Mouse (Mus musculus) monocyte, adult 59 days (primary cell): ENCODE measurements around the gene Slc2a6. TPM values are rescaled to one million over a fixed set of nuclear protein-coding genes. Genes with fewer than 3 reads are reported as not detected.

ENCODE experiments used
- total RNA-seq, 2 experiments: library from RNA; stranded (reverse); gene quantifications; one replicate each; pipeline ENCODE4 v1.2.4; 2023

The Slc2a6 gene
- total RNA-seq: 100 to 1,000 TPM; 128 to 134 TPM

DNA sequence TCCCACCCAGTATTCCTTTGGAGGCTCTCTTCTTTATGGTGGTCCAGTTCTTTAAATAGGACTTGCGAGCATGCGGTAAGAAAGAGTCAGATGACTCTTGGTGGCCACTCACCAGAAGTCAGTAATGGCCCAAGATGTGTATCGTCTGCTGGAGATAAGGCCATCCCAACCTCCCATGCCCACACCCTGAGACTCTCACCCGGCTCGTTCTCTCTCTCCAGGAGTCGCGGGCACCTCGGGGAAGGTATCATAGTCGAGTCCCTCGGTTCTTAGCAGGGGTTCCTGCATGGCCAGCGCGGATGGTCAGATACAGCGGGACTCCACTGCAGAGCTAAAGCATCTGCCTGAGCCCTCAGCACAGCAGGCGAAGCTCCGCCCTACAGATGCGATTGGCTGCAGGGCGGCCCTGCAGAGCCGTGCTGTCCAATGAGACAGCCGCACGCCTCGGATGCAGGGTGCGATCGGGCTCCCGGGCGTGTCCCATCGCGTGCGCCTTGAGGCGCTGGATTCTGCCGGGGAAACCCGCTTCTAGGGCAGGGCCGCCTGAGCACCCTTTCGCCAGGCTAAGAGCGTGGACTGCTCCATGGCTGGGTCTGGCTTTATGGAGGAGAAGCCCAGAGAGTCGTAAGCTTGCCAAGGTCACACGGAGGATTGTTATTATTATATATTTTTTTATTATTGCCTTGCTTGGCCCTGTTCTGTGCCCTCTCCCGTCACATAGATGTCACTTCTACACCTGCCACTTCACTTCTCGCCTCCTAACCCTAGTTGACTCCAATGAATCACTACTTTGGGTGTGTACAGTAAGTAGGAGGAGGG is at the start of gene Slc2a6:
Gene Slc2a6 (minus strand): TSS at position 381 of the 819 bp plus-strand sequence.

DNA sequence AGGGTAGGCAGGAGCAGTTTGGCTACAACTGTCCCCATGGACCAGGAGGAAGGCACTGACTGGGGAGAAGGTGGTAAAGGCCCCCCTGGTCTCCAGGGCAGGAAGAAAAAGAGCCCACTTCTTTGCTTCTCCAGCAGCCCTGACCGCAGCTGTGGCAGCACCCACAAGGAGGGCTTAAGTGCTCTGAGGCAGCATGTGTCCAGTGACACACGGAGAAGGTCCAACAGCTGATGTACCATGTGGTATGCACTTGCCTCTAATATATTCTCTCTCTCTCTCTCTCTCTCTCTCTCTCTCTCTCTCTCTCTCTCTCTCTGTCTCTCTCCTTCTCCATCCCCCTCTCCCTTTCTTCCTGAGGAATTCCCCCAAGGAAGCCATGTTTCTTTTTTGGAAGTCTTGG is 44.2 kb upstream of the Slc2a6 start, which contains the start of gene Mymk:
Gene Mymk (minus strand): TSS at position 202 of the 400 bp plus-strand sequence.

DNA sequence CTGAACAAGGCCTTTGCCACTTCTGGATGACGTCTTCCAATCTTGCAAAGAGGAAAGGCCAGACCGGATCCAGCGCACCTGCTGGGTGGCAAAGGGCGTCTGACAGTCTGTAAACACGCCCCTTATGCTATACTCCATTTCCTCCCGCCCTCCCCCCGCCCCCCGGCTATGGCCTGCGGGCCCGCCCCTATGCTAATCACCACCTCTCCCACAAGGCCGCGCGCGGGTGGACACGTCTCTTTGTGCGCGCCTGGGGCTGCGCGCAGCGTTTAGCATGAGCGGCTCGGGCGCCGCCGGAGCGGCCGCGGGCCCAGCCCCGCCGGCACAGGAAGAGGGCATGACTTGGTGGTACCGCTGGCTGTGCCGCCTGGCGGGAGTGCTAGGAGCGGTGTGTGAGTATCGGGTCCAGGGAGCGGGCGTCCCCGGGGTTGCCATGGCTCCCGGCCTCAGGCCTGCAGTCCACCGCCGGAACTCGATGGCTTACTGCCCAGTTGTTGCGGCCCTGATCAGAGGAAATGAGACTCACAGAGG is 18.0 kb downstream of the Slc2a6 start, which contains the start of gene Cacfd1:
Gene Cacfd1 (plus strand): TSS at position 213 of the 531 bp plus-strand sequence.

DNA sequence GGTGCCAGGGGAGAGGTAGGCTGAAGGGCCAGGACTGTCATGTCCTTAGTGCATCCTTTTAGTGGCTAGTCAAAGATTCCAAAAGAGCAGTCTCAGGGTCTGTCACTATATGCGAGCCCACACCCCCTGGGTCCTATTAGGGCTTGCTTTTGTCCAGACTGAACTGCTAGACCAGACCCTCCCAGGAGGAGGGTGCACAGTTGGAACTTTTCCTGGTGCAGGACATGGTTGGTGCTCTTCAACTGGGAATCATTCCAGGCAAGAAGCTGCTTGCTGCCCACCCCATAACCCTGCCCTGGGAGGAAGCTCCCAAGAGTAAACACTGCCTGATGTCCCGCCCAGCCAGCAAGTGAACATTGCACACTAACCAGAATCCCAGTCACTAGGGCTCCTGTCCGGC is 54.7 kb downstream of the Slc2a6 start, which contains the start of gene Adamts13:
Gene Adamts13 (plus strand): TSS at position 301 of the 400 bp plus-strand sequence.

Other genes starting within 250 kb of the Slc2a6 start
- gene Abo, start 163.0 kb downstream of the Slc2a6 start, total RNA-seq: not detected
- gene Surf6, start 125.1 kb downstream of the Slc2a6 start, total RNA-seq: 10 to 100 TPM; 21.6 to 25.0 TPM
- 10 to 100 TPM; 17.8 to 19.7 TPM for gene Med22, start 117.3 kb downstream of the Slc2a6 start, total RNA-seq
- gene Rpl7a, start 117.2 kb downstream of the Slc2a6 start, total RNA-seq: 100 to 1,000 TPM; 653 to 734 TPM
- gene Surf2, start 111.6 kb downstream of the Slc2a6 start, total RNA-seq: 10 to 100 TPM; 26.4 to 27.1 TPM
- 10 to 100 TPM; 65.0 to 66.3 TPM for gene Surf1, start 111.5 kb downstream of the Slc2a6 start, total RNA-seq
- 100 to 1,000 TPM; 120 to 132 TPM for gene Surf4, start 94.1 kb downstream of the Slc2a6 start, total RNA-seq
- gene Stkld1, start 94.0 kb downstream of the Slc2a6 start, total RNA-seq: under 1 TPM in 1 of 2 experiments, not detected in 1; 0.49 TPM
- gene Rexo4, start 63.6 kb downstream of the Slc2a6 start, total RNA-seq: 10 to 100 TPM; 36.9 to 41.3 TPM
- gene Adamts13, start 54.6 kb downstream of the Slc2a6 start, total RNA-seq: under 1 TPM in 1 of 2 experiments, not detected in 1; 0.15 TPM
- gene Cacfd1, start 18.1 kb downstream of the Slc2a6 start, total RNA-seq: 10 to 100 TPM; 21.0 to 22.0 TPM
- gene Mymk, start 44.2 kb upstream of the Slc2a6 start, total RNA-seq: not detected
- under 1 TPM in 1 of 2 experiments, not detected in 1; 0.13 TPM for gene Adamtsl2, start 51.4 kb upstream of the Slc2a6 start, total RNA-seq
- not detected for gene Fam163b, start 114.5 kb upstream of the Slc2a6 start, total RNA-seq
- not detected for gene Dbh, start 137.2 kb upstream of the Slc2a6 start, total RNA-seq
- under 1 TPM; 0.36 to 0.42 TPM for gene Sardh, start 220.3 kb upstream of the Slc2a6 start, total RNA-seq